Mouse (Mus musculus) kidney, adult 2 months (tissue): ENCODE measurements at regions not wholly inside any gene's neighbourhood (a gene's known extent, or its start where the extent isn't known, plus 50 kb on each side); places are given as distances from the start of the nearest gene placed in this dataset.

Experiments used
- CTCF ChIP-seq: fragments of 200-500 bp; conservative IDR thresholded peaks from 2 replicates; pipeline ENCODE4 v1.5.1; 2011; ENCODE audit warnings: low read depth, mild to moderate bottlenecking, control low read depth, low read length, moderate library complexity, mixed read lengths; ENCODE audit not compliant: insufficient read depth, insufficient read length
- POLR2A ChIP-seq: fragments of 200-500 bp; IDR thresholded peaks from one replicate; pipeline ENCODE4 v1.6.1; 2011; ENCODE audit warnings: low read depth, low read length, control low read depth

GRCm38 (mm10) chr8:26895867-26896266, 81.3 kb upstream of the Zfp703 start:
- TF ChIP-seq CTCF (no peak), POLR2A (no peak)
